Mouse (Mus musculus): ENCODE results near the gene Arl4c.

DNA sequence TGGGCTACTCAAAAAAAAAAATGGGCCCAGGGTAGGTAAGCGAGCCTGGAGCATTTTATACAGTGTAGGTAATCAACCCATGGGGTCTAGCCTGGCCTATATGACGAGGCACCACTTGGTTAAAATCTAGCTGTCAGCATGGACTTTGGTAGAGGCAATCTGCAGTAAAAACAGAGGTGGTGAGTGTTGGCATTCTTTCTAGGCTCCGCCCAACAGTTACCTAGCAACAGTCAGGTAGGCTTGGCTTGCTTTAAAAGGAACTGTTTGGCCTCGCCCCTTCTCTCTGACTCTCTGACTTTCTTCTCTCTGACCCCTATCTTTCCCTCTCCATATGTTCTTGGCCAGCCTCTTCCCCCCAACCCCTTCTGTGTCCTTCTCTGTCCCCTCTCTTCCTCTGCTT, 63.4 kb downstream of the Arl4c start:
- no peak for TF ChIP-seq GATA1 (IDR thresholded peaks at IDR 0.05; ENCODE audit: borderline replicate concordance, low read length)
- TF ChIP-seq FLI1 (IDR thresholded peaks at IDR 0.05; ENCODE audit: low read length) = no peak
